Mouse (Mus musculus) ES-E14 (cell line): ENCODE data around the gene Mras.

Source experiments
- HCFC1 ChIP-seq: IDR thresholded peaks from 2 replicates; pipeline ENCODE4 v1.6.1; 2012; ENCODE audit warnings: low read length, inconsistent platforms, borderline replicate concordance; ENCODE audit not compliant: insufficient read depth
- MAFK ChIP-seq: IDR thresholded peaks from 2 replicates; pipeline ENCODE4 v1.6.1; 2014; ENCODE audit warnings: mild to moderate bottlenecking, low read depth, low read length, inconsistent platforms; ENCODE audit not compliant: insufficient read depth
- ZC3H11A ChIP-seq: IDR thresholded peaks from 2 replicates; pipeline ENCODE4 v1.6.1; 2012; ENCODE audit warnings: low read depth, mild to moderate bottlenecking, inconsistent platforms, low read length, borderline replicate concordance
- ZNF384 ChIP-seq: IDR thresholded peaks from 2 replicates; pipeline ENCODE4 v1.6.1; 2012; ENCODE audit warnings: low read depth, low read length, inconsistent platforms

GRCm38 (mm10) chr9:99382556-99382955, 54.6 kb downstream of the Mras start:
- TF ChIP-seq MAFK, result no peak
- TF ChIP-seq ZC3H11A, result no peak
- TF ChIP-seq ZNF384, result no peak
- TF ChIP-seq HCFC1, result no peak
